Mouse (Mus musculus) liver, adult 10 weeks (tissue): ENCODE data around the gene Axdnd1. TPM values are rescaled to one million over a fixed set of nuclear protein-coding genes. Genes with fewer than 3 reads are reported as not detected.

Experiments used
- polyA plus RNA-seq: library from polyadenylated mRNA; stranded (reverse); fragments of 350-450 nt; fragmentation: Illumina TruSeq; extraction: RNeasy Lipid Tissue Mini Kit (QIAGEN cat#74804); gene quantifications from one replicate; pipeline ENCODE4 v1.2.3, GENCODE M21; 2014; ENCODE audit warnings: low read depth, low replicate concordance

Axdnd1 gene
- polyA plus RNA-seq, result not detected

GRCm38 (mm10) chr1:156420671-156421297 lies at the start of gene Axdnd1:
Gene Axdnd1, minus strand, starts transcription at chr1:156421159.

DNA sequence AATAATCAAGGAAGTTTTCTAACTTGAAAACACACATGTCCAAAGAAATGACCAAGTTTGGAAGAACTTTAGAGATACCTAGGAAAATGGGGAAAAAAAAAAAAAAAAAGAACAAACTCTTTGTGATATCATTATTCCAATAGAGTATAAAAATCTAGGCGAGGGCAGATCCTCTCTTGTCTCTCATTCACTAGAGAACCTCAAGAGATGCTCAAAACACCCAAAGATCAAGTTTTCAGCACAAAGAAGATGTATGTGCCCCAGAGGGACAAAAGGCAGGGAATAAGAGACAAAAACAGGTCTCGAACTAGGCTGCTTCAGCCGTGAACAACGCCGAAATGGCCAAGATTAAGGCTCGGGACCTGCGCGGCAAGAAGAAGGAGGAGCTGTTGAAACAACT lies 55.2 kb downstream of the Axdnd1 start, which contains the start of gene Gm2000:
Gm2000 (plus strand) TSS at position 301 of the 400 bp plus-strand sequence.

DNA sequence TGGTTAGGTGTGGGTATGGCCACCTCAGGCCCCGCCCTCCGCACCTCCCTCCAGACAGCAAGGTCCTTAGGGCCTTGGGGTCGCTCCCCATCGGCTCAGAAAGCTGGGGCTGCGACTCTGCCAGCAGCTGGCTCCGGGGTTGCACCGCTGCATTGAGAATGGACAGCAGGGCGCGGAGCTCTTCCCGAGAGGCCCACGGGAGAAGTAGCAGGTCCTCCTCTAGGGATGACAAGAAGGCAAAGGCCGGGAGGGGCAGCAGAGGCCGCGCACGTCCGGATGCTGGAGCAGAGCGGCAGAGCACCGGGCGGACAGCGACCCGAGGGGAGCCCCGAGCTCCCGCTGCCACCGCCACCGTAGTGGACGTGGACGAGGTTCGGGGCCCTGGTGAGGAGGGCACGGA lies 110.3 kb downstream of the Axdnd1 start, which contains the start of gene Nphs2:
Nphs2 (plus strand) TSS at position 98 of the 400 bp plus-strand sequence.

GRCm38 (mm10) chr1:156302911-156303749 lies 117.8 kb downstream of the Axdnd1 start, which contains the start of gene Tdrd5:
Gene Tdrd5, minus strand, starts transcription at chr1:156303664.

Other genes with a start within 250 kb of the Axdnd1 start
- not detected for gene Fam163a, start 216.1 kb downstream of the Axdnd1 start, polyA plus RNA-seq
- gene Tdrd5, start 117.5 kb downstream of the Axdnd1 start, polyA plus RNA-seq, result not detected
- not detected for gene Nphs2, start 110.4 kb downstream of the Axdnd1 start, polyA plus RNA-seq
- 8.8 TPM for gene Gm2000, start 55.1 kb downstream of the Axdnd1 start, polyA plus RNA-seq
- 3.0 TPM for gene Soat1, start 53.2 kb upstream of the Axdnd1 start, polyA plus RNA-seq
- gene Gm10031, start 102.9 kb upstream of the Axdnd1 start, polyA plus RNA-seq, result 2.7 TPM
- 2.0 TPM for gene Abl2, start 137.6 kb upstream of the Axdnd1 start, polyA plus RNA-seq